Mouse (Mus musculus): ENCODE data around the gene Dab2.

Dab2 gene

DNA sequence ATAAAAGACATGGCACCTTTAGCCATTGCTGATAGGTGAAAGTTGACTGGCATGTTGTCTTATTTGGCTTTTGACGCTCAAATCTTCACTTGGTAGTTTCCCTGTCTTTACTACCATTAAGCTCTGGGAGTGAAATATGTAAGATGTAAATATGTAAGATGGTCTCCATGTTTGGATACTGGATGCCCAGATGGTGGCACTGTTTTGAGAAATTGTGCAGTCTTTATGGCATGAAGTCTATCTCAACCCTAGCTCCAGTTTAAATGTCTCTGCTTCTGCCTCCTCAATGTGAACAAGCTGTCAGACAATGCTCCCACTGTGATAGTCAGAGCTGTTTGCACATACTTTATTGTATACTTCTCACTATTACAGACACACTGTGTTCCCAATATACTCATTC lies 169.3 kb downstream of the Dab2 start:
- peak; percentile 40 for DNase-seq (ENCODE audit: low read depth)

DNA sequence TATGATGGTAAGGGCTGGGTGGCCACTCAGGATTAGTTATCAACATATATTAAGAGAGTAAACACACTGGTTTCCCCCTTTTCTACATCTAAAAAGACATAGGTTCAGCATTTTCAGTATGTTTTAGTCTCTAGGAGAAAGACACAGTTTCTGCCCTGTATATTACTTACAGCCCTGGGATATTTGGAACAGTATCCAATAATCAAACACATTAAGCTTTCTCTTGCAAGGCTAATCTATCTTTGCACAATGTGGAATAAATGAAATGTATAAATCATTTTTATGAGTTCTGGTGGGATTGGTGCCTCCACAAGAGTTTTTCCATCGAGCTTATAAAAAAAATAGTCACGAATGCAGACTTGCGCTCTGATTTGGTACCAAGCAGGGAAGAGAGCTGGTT lies 169.8 kb downstream of the Dab2 start:
- no peak for DNase-seq (ENCODE audit: low read depth)

DNA sequence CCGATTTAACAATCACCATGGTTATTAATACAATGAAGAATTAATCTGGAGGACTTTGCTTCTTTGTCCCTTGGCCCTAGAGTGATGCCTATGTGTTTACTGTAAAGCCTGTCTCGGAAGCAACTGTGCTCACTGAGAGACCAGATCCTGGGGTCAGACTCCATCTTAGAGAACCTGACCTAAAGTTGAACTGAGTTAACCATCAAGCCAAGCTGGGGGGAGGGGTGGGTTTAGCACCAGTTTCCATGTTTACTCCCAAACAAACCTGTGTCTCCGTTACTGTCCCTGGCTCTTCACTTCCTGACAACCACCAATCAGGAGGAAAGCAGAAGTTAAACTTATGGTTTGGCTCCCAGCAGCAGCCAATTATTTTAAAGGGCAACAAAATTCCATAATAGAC lies 184.0 kb downstream of the Dab2 start:
- DNase-seq (ENCODE audit: low read depth), result no peak
